Mouse (Mus musculus) stomach, embryonic 15.5 days (tissue): ENCODE results near the gene Glrx3. TPM values are rescaled to one million over a fixed set of nuclear protein-coding genes. Genes with fewer than 3 reads are reported as not detected.
A peak's percentile ranks its signal among the peaks of the same experiment; 100 is the strongest.
"Not testable (repeated sequence)": the region's sequence is repeated elsewhere in the genome, so short reads cannot be mapped to it uniquely, and the experiment has no call there.

Experiments used
- ATAC-seq: fragments of 200-750 bp; cut with Nextera tagmentation; 2 replicates; pipeline ENCODE4 v1.8.0; 2017; ENCODE audit warnings: low read depth, moderate number of reproducible peaks, moderate TSS enrichment; ENCODE audit not compliant: insufficient read depth, low FRiP score
- H3K27ac ChIP-seq: fragments of 300-500 bp; sonication (generic); 2 replicates; pipeline ENCODE4 v1.5.1; 2015; ENCODE audit warnings: mild to moderate bottlenecking, inconsistent platforms
- H3K27me3 ChIP-seq: fragments of 300-500 bp; sonication (generic); replicated peaks from 2 replicates; pipeline ENCODE4 v1.6.1; 2015; ENCODE audit warnings: inconsistent platforms
- H3K36me3 ChIP-seq: fragments of 300-500 bp; sonication (generic); 2 replicates; pipeline ENCODE4 v1.6.1; 2015; ENCODE audit warnings: inconsistent platforms
- H3K4me1 ChIP-seq: fragments of 300-500 bp; sonication (generic); 2 replicates; pipeline ENCODE4 v1.6.1; 2015; ENCODE audit warnings: inconsistent platforms
- H3K4me2 ChIP-seq: fragments of 300-500 bp; sonication (generic); 2 replicates; pipeline ENCODE4 v1.6.1; 2015; ENCODE audit warnings: mild to moderate bottlenecking, inconsistent platforms
- H3K4me3 ChIP-seq: fragments of 300-500 bp; sonication (generic); replicated peaks from 2 replicates; pipeline ENCODE4 v1.5.1; 2015; ENCODE audit warnings: inconsistent platforms
- H3K9ac ChIP-seq: fragments of 300-500 bp; sonication (generic); 2 replicates; pipeline ENCODE4 v1.6.1; 2015; ENCODE audit warnings: inconsistent platforms
- H3K9me3 ChIP-seq: fragments of 300-500 bp; sonication (generic); 2 replicates; pipeline ENCODE4 v1.6.1; 2016; ENCODE audit warnings: inconsistent platforms
- WGBS: fragments of 180-500 bp; shearing (Covaris S2); methylation state at CpG from one replicate; pipeline ENCODE4 v1.1.7; 2015; 5-methylcytosine and 5-hydroxymethylcytosine counted together
- polyA plus RNA-seq: library from polyadenylated mRNA; unstranded; fragments of >200 nt; fragmentation: Nextera tagmentation; extraction: Ambion mirVana; gene quantifications from 2 replicates; pipeline ENCODE4 v1.2.1, GENCODE M21; 2015

The Glrx3 gene
- polyA plus RNA-seq, 1 experiment from 2014 or later: 196 TPM

DNA sequence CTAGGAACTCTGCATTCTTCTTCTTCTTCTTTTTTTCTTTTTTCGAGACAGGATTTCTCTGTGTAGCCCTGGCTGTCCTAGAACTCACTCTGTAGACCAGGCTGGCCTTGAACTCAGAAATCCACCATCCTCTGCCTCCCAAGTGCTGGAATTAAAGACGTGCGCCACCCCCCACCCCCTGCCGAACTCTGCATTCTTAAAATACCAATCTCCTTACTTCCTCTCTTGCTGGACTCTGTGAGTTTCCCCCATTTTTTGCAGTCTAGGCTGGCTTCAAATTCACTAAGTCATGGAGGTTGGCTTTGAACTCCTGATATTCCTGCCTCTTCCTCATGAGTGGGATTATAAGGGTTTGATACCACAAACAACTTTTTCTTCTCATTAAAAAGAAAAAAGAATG is 10.7 kb upstream of the Glrx3 start:
- Histone ChIP-seq H3K9ac (no peak overlapping the region), H3K4me2 (no peak overlapping the region), H3K36me3 (no peaks in the 10 kb centered on the region), H3K4me3 (no peak overlapping the region), H3K27ac (no peak overlapping the region), H3K4me1 (no peaks in the 10 kb centered on the region), H3K27me3 (no peaks in the 10 kb centered on the region), H3K9me3 (no peaks in the 10 kb centered on the region)
- no peak for ATAC-seq
- 50% methylated on average over 4 of the region's 4 CpGs for WGBS

DNA sequence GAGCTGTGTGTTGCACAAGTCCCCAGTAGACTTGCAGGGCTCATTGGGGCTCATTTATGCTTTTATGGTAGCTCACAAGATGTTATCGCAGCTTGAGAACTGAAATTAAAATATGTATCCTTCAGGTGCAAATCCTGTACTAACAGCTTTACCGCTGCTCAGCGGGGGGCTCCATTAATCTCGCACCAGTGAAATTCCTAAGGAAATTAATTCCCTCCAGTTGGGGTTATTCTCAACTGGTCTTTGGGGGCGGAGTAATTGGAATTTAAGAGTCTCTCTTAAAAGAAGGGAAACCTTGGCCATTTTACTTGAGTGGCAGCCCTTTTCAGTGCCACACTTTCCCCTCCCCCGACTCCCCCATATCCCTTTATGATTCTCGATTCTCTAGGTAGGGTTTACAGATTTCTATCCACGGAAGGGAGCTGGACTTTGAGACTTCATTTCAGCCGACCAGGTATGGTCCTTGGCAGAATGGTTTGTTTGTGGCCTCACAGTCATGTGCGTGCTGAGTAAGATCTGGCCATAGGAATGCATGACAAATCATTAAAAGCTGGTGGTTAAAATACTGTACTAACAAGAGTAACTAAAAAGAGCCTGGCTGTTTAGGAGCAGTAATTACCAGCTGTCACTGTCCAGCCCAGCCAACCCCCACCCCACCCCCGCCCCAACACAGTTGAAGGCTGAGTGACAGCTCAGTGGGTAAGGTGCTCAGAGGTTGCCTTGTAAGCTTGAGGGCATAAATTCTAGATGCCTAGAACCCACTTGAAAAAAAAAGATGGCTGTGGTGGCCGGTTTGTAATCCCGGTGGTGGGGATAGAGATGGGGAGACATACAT is 5.4 kb upstream of the Glrx3 start:
- H3K27me3 ChIP-seq: no peaks in the 10 kb centered on the region
- H3K9me3 ChIP-seq: no peaks in the 10 kb centered on the region
- WGBS: 58% methylated on average over 13 of the region's 13 CpGs
- no peak overlapping the region for H3K4me3 ChIP-seq
- H3K4me1 ChIP-seq: no peaks in the 10 kb centered on the region
- no peak overlapping the region for H3K4me2 ChIP-seq
- H3K27ac ChIP-seq: no peak overlapping the region
- no peak overlapping the region for H3K9ac ChIP-seq
- ATAC-seq: no peak
- H3K36me3 ChIP-seq: no peaks in the 10 kb centered on the region

DNA sequence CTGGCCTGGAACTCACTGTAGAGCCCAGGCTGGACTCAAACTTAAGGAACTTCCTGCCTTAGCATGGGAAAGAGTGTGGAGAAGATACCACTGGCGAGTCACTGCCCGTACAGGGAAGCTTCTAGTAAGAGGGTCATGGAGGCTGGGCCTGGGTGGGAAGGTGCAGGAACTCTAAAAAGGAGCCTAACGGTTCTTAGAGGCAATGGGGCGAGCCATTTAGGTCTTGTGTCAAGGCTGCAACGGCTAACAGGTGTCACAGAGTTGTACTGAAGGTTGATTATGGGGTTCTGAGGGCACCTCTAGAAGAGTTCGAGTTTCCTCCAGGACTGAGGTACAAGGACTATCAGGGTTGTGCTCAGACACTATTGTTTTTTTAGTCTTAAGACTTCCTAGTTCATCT is 513 bp upstream of the Glrx3 start:
- Histone ChIP-seq H3K9ac (no peak overlapping the region), H3K27me3 (no peaks in the 10 kb centered on the region), H3K36me3 (no peaks in the 10 kb centered on the region), H3K9me3 (no peaks in the 10 kb centered on the region), H3K4me2 (peak overlapping the region; percentile 71), H3K4me1 (peaks cover 12% of the 10 kb centered on the region; the same call in 1 of the 2 replicates), H3K27ac (no peak overlapping the region), H3K4me3 (peak overlapping the region; percentile 77; the same call in 1 of the 2 replicates)
- no peak for ATAC-seq
- WGBS: 71% methylated on average over 6 of the region's 6 CpGs

DNA sequence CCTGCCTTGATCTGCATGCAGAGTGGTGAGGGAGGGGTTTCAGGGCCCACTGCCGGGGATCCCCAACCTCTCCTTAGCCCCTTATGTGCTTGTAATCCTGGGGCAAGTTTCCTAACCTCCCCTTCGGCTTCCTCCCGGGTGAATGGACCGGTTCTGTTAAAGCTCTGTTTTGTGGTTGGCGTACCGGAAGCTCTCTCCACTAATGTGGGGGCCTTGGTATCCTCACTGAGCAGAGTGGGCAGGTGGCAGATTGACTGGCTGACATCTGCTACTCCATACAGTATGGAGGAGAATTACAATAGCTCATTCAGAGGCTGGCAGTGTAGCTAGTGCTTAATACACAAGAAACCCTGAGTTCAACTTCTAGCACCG is 751 bp downstream of the Glrx3 start:
- Histone ChIP-seq H3K27ac (peak overlapping the region; percentile 85), H3K4me2 (peak overlapping the region; percentile 71), H3K27me3 (no peaks in the 10 kb centered on the region), H3K4me1 (peaks cover 16% of the 10 kb centered on the region), H3K9me3 (no peaks in the 10 kb centered on the region), H3K9ac (peak overlapping the region; percentile 72), H3K4me3 (peak overlapping the region; percentile 77), H3K36me3 (no peaks in the 10 kb centered on the region)
- WGBS: 5% methylated on average over 7 of the region's 7 CpGs
- ATAC-seq: peak; percentile 5; the same call in 1 of the 2 replicates

DNA sequence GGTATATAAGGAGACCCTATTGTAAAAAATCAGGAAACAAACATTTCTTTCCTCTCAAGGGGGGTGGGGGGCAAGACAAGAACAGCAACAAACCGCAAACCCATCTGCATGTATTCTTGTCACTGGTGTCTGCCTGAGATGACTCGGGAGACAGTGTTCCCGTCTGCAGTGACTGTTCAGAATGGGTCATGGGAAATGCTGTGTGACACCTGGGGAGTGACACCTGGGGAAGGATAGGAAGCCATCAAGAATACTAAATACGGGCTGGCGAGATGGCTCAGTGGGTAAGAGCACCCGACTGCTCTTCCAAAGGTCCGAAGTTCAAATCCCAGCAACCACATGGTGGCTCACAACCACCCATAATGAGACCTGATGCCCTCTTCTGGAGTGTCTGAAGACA is 1.5 kb downstream of the Glrx3 start:
- H3K27me3 ChIP-seq, H3K9me3 ChIP-seq, ATAC-seq, H3K27ac ChIP-seq, H3K36me3 ChIP-seq, H3K9ac ChIP-seq: not testable (repeated sequence)
- peak overlapping the region; percentile 77 for H3K4me3 ChIP-seq
- peak overlapping the region; percentile 71 for H3K4me2 ChIP-seq
- peaks cover 16% of the 10 kb centered on the region for H3K4me1 ChIP-seq
- 76% methylated on average over 7 of the region's 7 CpGs for WGBS

DNA sequence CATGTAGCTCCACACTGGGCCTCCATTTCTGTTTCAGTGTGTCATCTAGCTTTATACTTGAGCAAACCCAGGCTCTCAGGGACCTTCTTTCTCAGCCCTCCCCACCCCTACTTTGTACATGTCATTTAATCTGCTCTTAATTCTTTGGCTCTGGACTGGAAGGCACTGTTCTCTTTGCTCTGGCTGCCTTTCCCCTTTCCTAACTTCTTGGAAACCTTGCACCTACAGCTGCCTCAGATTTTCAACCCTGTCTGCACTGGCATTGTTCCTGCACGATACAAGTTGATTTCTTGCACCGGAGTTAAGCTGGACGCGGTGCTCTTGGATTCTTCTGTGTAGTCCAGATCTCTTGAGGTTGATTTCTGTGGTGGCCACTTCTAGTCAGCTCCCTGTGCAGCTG is 5.5 kb downstream of the Glrx3 start:
- Histone ChIP-seq H3K4me1 (peaks cover 16% of the 10 kb centered on the region), H3K9me3 (no peaks in the 10 kb centered on the region), H3K36me3 (0 out of 2 replicates have a peak, but pooled peaks cover 4% of the 10 kb centered on the region), H3K27ac (no peak overlapping the region), H3K4me2 (no peak overlapping the region), H3K9ac (no peak overlapping the region), H3K27me3 (no peaks in the 10 kb centered on the region), H3K4me3 (no peak overlapping the region)
- no peak for ATAC-seq
- 77% methylated on average over 4 of the region's 4 CpGs for WGBS

DNA sequence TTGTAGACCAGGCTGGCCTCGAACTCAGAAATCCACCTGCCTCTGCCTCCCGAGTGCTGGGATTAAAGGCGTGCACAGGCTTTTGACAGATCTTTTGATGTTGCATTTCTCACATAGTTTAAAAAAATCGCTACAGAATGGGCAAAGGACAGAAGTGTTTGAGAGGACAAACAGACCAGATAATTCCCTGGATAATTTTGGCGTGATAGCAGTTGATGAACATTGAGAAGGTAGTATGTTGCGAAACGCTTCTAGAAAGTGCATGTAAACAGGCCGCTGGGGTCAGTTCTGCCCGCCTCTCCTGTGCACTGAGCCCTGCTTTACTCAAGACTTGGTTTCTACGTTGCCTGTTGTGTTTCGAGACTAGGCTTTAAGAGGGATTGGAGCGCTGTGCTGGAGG is 7.9 kb downstream of the Glrx3 start:
- 92% methylated on average over 12 of the region's 12 CpGs for WGBS
- ATAC-seq: no peak

DNA sequence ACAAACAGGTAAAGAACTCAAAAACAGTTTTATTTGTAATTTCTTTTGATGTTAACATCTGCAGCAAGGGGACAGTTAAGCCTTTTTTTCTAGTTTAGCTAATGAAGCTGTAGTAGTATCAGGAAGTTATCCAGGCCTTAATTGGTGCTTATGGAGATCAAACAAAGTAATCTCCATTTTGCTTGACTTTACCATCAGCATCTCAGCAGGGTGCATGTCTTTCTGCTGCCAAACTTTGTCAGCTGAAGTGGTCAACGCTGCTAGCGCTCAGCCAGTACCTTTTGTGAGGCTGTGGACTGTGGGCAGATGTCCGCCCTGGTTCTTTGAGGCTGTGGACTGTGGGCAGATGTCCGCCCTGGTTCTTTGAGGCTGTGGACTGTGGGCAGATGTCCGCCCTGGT is 24.0 kb downstream of the Glrx3 start:
- Histone ChIP-seq H3K9ac (no peak overlapping the region), H3K4me3 (no peak overlapping the region), H3K4me2 (no peak overlapping the region), H3K27me3 (no peaks in the 10 kb centered on the region), H3K36me3 (peaks cover 14% of the 10 kb centered on the region; the same call in 1 of the 2 replicates), H3K9me3 (no peaks in the 10 kb centered on the region), H3K4me1 (no peaks in the 10 kb centered on the region), H3K27ac (no peak overlapping the region)
- no peak for ATAC-seq
- WGBS: 84% methylated on average over 5 of the region's 5 CpGs

More for the DNA sequence above, 7.9 kb downstream of the Glrx3 start:
- H3K27me3 ChIP-seq: no peaks in the 10 kb centered on the region
- no peak overlapping the region for H3K4me3 ChIP-seq
- H3K4me1 ChIP-seq: peaks cover 7% of the 10 kb centered on the region; the same call in 1 of the 2 replicates
- H3K9ac ChIP-seq: no peak overlapping the region
- no peak overlapping the region for H3K4me2 ChIP-seq
- no peaks in the 10 kb centered on the region for H3K9me3 ChIP-seq
- H3K36me3 ChIP-seq: peaks cover 7% of the 10 kb centered on the region; the same call in 1 of the 2 replicates
- H3K27ac ChIP-seq: no peak overlapping the region

DNA sequence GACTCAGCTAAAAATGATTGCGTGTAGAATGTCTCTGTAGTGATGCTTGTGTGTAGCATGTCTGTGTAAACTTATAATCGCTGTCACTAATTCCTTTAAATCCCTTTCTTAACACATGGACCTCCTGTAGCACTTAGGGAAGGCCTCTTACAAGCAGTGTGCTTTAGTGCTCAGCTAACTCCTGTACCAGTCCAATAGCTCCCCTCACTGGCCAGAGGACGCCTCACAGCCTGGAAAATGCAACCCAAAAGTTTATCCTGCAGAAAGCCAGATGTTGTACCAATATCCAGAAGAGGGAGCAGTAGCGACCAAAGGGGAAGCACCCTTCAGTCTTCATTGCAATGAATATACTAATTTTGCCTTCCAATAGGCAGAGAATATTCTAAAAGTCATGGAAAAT is 30.8 kb downstream of the Glrx3 start:
- Histone ChIP-seq H3K4me1 (no peaks in the 10 kb centered on the region), H3K4me2 (no peak overlapping the region), H3K27me3 (no peaks in the 10 kb centered on the region), H3K36me3 (0 out of 2 replicates have a peak, but pooled peaks cover 13% of the 10 kb centered on the region), H3K9me3 (no peaks in the 10 kb centered on the region), H3K4me3 (no peak overlapping the region), H3K27ac (no peak overlapping the region), H3K9ac (no peak overlapping the region)
- no peak for ATAC-seq
- 70% methylated on average over 4 of the region's 4 CpGs for WGBS

DNA sequence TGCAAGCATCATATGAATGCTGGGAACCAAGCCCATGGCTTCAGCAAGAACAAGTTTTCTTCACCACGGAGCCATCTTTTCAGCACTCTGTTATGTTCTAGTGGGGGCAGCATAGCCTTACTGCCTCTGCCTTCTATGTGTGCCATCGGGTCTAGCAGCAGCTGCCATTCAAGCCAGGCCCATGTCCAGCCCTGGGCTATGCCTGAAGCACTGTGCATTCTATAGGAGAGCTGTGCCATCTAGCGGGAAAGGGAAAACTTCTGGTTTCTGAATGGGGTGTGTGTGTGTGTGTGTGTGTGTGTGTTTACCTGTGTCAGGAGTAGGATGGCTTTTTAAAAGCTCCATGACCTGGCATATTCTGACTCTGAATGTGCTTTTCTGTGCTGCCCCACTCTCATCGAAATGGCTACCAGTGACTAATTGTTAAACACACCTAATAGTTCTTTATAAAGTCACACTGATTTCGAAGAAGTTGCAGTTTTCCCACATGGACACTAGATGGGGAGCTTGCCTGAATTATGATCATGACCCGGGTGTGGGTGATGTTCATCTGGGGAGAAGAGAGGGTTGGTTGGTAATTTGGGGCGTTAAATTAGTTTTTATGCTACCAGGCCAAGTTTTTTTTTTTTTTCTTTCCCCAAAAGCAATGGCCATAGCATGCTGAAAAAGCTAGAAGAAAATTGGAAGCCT is 34.2 kb downstream of the Glrx3 start:
- ATAC-seq: no peak
- Histone ChIP-seq H3K27me3 (no peaks in the 10 kb centered on the region), H3K4me3 (no peak overlapping the region), H3K9ac (no peak overlapping the region), H3K36me3 (0 out of 2 replicates have a peak, but pooled peaks cover 6% of the 10 kb centered on the region), H3K4me2 (no peak overlapping the region), H3K27ac (no peak overlapping the region), H3K4me1 (no peaks in the 10 kb centered on the region), H3K9me3 (no peaks in the 10 kb centered on the region)
- WGBS: 58% methylated on average over 7 of the region's 7 CpGs

DNA sequence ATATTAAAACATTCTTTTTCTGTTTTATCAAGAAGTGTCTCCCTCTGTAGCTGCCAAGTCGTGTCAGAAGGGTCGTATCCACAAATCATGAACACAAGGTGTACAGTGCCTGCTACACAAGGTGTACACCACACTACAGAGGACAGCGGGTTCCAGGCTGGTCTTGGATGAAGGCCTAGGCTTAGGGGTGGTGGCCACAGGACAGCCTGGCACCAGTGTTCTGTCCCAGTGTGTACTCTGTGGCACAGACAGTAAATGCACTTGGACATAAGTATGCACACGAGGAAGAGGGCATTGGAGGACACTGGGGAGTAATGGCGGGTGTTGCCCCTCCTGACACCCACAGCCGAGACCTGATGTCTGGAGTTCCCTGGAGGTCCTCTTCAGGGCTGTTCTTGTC is 34.7 kb downstream of the Glrx3 start:
- no peaks in the 10 kb centered on the region for H3K4me1 ChIP-seq
- no peak overlapping the region for H3K9ac ChIP-seq
- no peaks in the 10 kb centered on the region for H3K9me3 ChIP-seq
- H3K4me3 ChIP-seq: no peak overlapping the region
- 80% methylated on average over 6 of the region's 6 CpGs for WGBS
- no peaks in the 10 kb centered on the region; the same call in 1 of the 2 replicates for H3K27me3 ChIP-seq
- H3K27ac ChIP-seq: no peak overlapping the region
- ATAC-seq: no peak
- no peak overlapping the region for H3K4me2 ChIP-seq
- 0 out of 2 replicates have a peak, but pooled peaks cover 6% of the 10 kb centered on the region for H3K36me3 ChIP-seq
